Mouse (Mus musculus) 3134 (cell line): ENCODE measurements around the gene Ago3.

Experiments used
- DNase-seq: peaks from one replicate; pipeline ENCODE4 v3.0.0-alpha.2; 2011; ENCODE audit warnings: low spot score; ENCODE audit not compliant: insufficient read length; ENCODE audit errors: extremely low read depth

Gene Ago3

DNA sequence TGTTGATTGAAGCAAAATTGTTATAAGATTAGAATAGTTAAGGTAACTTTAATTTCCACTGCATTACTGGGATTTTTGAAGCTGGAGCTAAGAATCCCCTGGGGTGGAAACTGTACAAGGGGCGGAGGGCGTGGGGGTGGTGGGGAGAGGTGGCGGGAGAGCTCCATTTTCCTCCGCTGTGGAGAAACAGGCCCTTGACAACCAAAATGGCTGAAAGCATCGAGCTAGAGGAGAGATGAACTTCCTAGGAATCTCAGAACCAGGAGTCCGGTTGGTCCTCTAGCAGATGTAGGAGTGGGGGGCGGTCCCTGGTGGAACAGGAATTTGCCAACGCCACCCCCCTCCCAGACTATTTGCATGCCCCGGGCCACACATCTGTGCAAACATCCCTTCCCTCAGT lies 147.7 kb downstream of the Ago3 start:
- no peak for DNase-seq
